Mouse (Mus musculus): ENCODE measurements around the gene Micu1. TPM values are rescaled to one million over a fixed set of nuclear protein-coding genes. Genes with fewer than 3 reads are reported as not detected.

Micu1 gene
- polyA plus RNA-seq, 1 experiment, result 57.5 TPM

DNA sequence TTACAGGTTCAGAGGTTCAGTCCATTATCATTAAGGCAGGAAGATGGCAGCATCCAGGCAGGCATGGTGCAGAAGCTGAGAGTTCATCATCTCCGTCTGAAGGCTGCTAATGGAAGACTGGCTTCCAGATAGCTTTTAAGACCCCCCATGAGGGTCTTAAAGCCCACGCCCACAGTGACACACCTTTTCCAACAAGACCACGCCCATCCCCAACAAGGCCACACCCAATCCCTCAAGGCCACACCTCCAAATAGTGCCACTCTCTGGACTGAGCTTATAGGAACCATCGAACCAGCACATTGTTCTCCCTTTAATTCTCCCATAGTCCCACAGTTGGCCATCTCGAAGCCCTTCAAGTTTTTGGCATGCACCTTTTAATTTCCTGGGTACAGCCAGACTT, 2.8 kb upstream of the Micu1 start:
- DNase-seq, result no peak
- Histone ChIP-seq H3K4me3 (ENCODE audit: control insufficient read depth, insufficient read depth, low read length) (no peak overlapping the region), H3K27ac (ENCODE audit: control insufficient read depth, insufficient read depth, low read length) (no peak overlapping the region), H3K4me1 (replicated peaks; ENCODE audit: control insufficient read depth, insufficient read depth, low read length) (peaks cover 8% of the 10 kb centered on the region), H3K36me3 (ENCODE audit: control insufficient read depth, insufficient read depth, low read length) (no peaks in the 10 kb centered on the region), H3K27me3 (ENCODE audit: control insufficient read depth, insufficient read depth, low read length) (no peaks in the 10 kb centered on the region)
- WGBS, result 94% methylated on average over 5 of the region's 5 CpGs
- TF ChIP-seq POLR2A (IDR thresholded peaks at IDR 0.05; ENCODE audit: control insufficient read depth, extremely low read depth, insufficient read depth, low read length, poor library complexity) (no peak), CTCF (IDR thresholded peaks at IDR 0.05; ENCODE audit: borderline replicate concordance, control insufficient read depth, extremely low read depth, insufficient read depth, low read length, poor library complexity) (no peak)

DNA sequence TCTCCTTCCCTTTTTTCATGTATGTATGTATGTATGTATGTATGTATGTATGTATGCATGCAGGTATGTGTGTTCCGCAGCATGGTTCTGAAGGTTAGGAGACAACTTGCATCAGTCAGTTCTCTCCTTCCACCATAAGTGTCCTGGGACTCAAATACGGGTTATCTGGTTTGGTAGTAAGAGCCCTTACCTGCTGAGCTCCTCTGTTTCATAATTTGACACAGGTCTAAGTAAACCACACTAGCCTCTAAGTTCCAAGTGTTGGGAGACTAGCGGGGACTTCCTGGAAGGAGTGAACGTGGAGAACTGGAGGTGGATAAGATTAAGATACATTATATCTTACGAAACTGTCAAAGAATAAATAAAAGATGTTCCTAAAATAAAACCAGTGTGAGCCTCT, 472 bp upstream of the Micu1 start:
- WGBS, result 60% methylated on average over 5 of the region's 5 CpGs
- TF ChIP-seq POLR2A (IDR thresholded peaks at IDR 0.05; ENCODE audit: control insufficient read depth, extremely low read depth, insufficient read depth, low read length, poor library complexity), result no peak
- no peak for TF ChIP-seq CTCF (IDR thresholded peaks at IDR 0.05; ENCODE audit: borderline replicate concordance, control insufficient read depth, extremely low read depth, insufficient read depth, low read length, poor library complexity)
- Histone ChIP-seq H3K4me3 (ENCODE audit: control insufficient read depth, insufficient read depth, low read length) (no peak overlapping the region), H3K4me1 (replicated peaks; ENCODE audit: control insufficient read depth, insufficient read depth, low read length) (peaks cover 8% of the 10 kb centered on the region), H3K27me3 (ENCODE audit: control insufficient read depth, insufficient read depth, low read length) (no peaks in the 10 kb centered on the region), H3K36me3 (ENCODE audit: control insufficient read depth, insufficient read depth, low read length) (no peaks in the 10 kb centered on the region), H3K27ac (ENCODE audit: control insufficient read depth, insufficient read depth, low read length) (no peak overlapping the region)
- DNase-seq, result no peak

DNA sequence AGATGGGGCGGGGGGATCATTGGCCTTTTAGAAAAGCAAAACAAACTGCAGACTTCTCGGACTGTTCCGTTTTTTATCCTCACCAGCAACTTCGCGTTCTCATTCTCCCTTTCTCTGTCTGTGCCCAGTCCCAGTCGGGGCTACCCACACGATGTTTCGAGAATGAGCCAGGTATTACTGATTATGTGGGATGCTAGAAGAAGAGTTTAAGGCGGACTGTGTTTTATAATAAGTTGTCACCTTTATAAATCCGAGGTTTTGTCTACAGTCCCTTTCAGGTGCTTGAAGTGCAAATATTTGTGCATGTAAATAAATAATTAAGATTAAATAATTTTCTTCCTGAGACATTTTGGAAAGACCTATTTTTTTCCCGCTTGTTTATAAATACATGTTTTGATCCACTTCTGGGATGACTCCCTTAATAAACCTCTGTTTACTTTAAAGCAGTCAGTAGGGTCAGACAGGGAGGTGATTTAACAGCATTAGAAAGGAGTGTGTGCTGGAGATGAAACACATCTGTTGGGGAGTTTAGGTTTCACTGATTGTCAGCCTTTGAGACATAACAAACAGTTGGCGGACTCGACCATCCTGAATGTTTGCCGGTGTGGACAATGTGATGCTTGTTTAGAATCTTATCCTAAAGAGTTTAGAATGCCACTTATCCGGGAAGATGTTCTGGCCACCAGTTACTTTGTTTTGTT, 933 bp downstream of the Micu1 start:
- Histone ChIP-seq H3K27ac (ENCODE audit: control insufficient read depth, insufficient read depth, low read length) (no peak overlapping the region), H3K27me3 (ENCODE audit: control insufficient read depth, insufficient read depth, low read length) (no peaks in the 10 kb centered on the region)
- TF ChIP-seq CTCF (IDR thresholded peaks at IDR 0.05; ENCODE audit: borderline replicate concordance, control insufficient read depth, extremely low read depth, insufficient read depth, low read length, poor library complexity) (no peak), POLR2A (IDR thresholded peaks at IDR 0.05; ENCODE audit: control insufficient read depth, extremely low read depth, insufficient read depth, low read length, poor library complexity) (no peak)

DNA sequence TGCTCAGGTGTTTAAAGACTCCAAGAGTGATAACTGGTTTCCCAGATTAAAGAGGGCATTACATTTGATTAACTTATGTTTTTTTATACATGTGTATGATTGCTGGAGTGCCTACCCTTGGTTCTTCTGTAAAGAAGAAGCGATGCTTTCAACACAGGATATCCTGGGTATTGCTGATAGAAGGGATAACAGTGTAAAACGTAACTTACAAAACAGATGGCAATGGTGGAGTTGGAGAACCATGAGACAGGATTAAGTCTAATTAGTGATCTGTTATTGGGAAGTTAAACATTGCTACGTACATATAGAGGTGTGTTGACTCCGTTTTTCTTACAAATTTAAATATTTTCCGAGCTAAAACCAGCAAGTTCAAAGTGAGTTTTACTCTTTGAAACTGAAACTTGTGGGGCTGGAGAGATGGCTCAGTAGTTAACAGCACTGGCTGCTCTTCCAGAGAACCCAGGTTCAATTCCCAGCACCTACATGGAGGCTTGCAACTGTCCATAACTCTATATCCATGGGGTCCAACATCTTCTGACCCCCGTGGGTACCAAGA, 4.8 kb downstream of the Micu1 start:
- peaks cover 2% of the 10 kb centered on the region; the same call in 1 of the 2 replicates for H3K4me1 ChIP-seq (replicated peaks; ENCODE audit: control insufficient read depth, insufficient read depth, low read length)
- DNase-seq, result no peak
- H3K27ac ChIP-seq (ENCODE audit: control insufficient read depth, insufficient read depth, low read length), result no peak overlapping the region
- TF ChIP-seq POLR2A (IDR thresholded peaks at IDR 0.05; ENCODE audit: control insufficient read depth, extremely low read depth, insufficient read depth, low read length, poor library complexity) (no peak), CTCF (IDR thresholded peaks at IDR 0.05; ENCODE audit: borderline replicate concordance, control insufficient read depth, extremely low read depth, insufficient read depth, low read length, poor library complexity) (no peak)
- H3K4me3 ChIP-seq (ENCODE audit: control insufficient read depth, insufficient read depth, low read length), result no peak overlapping the region
- H3K27me3 ChIP-seq (ENCODE audit: control insufficient read depth, insufficient read depth, low read length), result no peaks in the 10 kb centered on the region
- H3K36me3 ChIP-seq (ENCODE audit: control insufficient read depth, insufficient read depth, low read length), result no peaks in the 10 kb centered on the region; the same call in 1 of the 2 replicates
- WGBS, result 70% methylated on average over 6 of the region's 6 CpGs

More for the DNA sequence above, 933 bp downstream of the Micu1 start:
- Histone ChIP-seq H3K4me3 (ENCODE audit: control insufficient read depth, insufficient read depth, low read length) (peak overlapping the region; percentile 89), H3K36me3 (ENCODE audit: control insufficient read depth, insufficient read depth, low read length) (no peaks in the 10 kb centered on the region), H3K4me1 (replicated peaks; ENCODE audit: control insufficient read depth, insufficient read depth, low read length) (peaks cover 8% of the 10 kb centered on the region)
- DNase-seq, result no peak
- 19% methylated on average over 15 of the region's 15 CpGs for WGBS

DNA sequence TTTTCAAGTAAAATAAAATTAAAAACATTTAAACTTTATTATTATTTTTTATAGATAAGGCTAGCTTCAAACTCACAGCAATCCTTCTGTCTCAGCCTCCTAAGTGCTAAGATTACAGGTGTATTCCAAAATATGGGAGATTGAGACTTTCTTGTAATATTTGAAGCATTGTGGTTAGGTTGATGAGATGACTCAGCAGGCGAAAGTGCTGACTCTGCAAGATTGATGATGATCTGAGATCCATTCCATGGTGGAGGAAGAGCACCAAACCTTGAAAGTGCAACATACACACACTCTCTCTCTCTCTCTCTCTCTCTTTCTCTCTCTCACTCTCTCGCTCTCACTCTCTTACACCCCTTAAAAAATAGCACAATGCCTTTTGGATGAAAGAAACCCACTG, 5.3 kb downstream of the Micu1 start:
- 79% methylated on average over 2 of the region's 2 CpGs for WGBS
- Histone ChIP-seq H3K4me3 (ENCODE audit: control insufficient read depth, insufficient read depth, low read length) (no peak overlapping the region), H3K27me3 (ENCODE audit: control insufficient read depth, insufficient read depth, low read length) (no peaks in the 10 kb centered on the region), H3K4me1 (replicated peaks; ENCODE audit: control insufficient read depth, insufficient read depth, low read length) (peaks cover 2% of the 10 kb centered on the region; the same call in 1 of the 2 replicates), H3K27ac (ENCODE audit: control insufficient read depth, insufficient read depth, low read length) (no peak overlapping the region), H3K36me3 (ENCODE audit: control insufficient read depth, insufficient read depth, low read length) (no peaks in the 10 kb centered on the region; the same call in 1 of the 2 replicates)
- DNase-seq, result no peak
- TF ChIP-seq POLR2A (IDR thresholded peaks at IDR 0.05; ENCODE audit: control insufficient read depth, extremely low read depth, insufficient read depth, low read length, poor library complexity), result no peak
- TF ChIP-seq CTCF (IDR thresholded peaks at IDR 0.05; ENCODE audit: borderline replicate concordance, control insufficient read depth, extremely low read depth, insufficient read depth, low read length, poor library complexity), result no peak

DNA sequence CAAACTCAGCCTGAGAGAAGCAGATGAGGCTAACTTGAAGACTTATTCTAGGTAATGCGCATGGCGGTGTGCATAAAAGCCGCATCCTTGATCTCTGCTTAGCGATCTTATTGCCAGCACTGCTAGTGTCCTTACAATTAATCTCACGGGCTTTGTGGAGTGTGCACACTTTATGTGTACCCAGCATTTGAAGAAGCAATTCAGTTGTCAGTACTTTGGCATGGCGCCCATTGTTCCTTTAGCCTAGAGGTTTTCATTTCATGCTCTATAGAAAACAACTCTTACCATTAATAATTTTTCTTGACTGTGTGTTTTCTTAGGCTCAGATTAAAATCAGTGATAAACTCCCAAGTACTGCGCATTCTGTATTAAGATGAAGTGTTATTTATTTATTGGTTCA, 7.0 kb downstream of the Micu1 start:
- Histone ChIP-seq H3K27me3 (ENCODE audit: control insufficient read depth, insufficient read depth, low read length) (no peaks in the 10 kb centered on the region), H3K4me1 (replicated peaks; ENCODE audit: control insufficient read depth, insufficient read depth, low read length) (no peaks in the 10 kb centered on the region; the same call in 1 of the 2 replicates), H3K36me3 (ENCODE audit: control insufficient read depth, insufficient read depth, low read length) (no peaks in the 10 kb centered on the region; the same call in 1 of the 2 replicates), H3K27ac (ENCODE audit: control insufficient read depth, insufficient read depth, low read length) (no peak overlapping the region), H3K4me3 (ENCODE audit: control insufficient read depth, insufficient read depth, low read length) (no peak overlapping the region)
- no peak for TF ChIP-seq CTCF (IDR thresholded peaks at IDR 0.05; ENCODE audit: borderline replicate concordance, control insufficient read depth, extremely low read depth, insufficient read depth, low read length, poor library complexity)
- no peak for TF ChIP-seq POLR2A (IDR thresholded peaks at IDR 0.05; ENCODE audit: control insufficient read depth, extremely low read depth, insufficient read depth, low read length, poor library complexity)
- WGBS, result 96% methylated on average over 7 of the region's 7 CpGs
- no peak for DNase-seq

Data from thymus, adult 2 months (tissue).